Mouse (Mus musculus) forebrain, postnatal 0 days (tissue): ENCODE data around the gene Tbc1d16. TPM values are rescaled to one million over a fixed set of nuclear protein-coding genes. Genes with fewer than 3 reads are reported as not detected.
"Not testable (repeated sequence)": the region's sequence is repeated elsewhere in the genome, so short reads cannot be mapped to it uniquely, and the experiment has no call there.

Experiments
- ATAC-seq: fragments of 200-750 bp; cut with Nextera tagmentation; 2 replicates; pipeline ENCODE4 v1.8.0; 2017; ENCODE audit warnings: mild to moderate bottlenecking, moderate library complexity
- DNase-seq: peaks from one replicate; pipeline ENCODE4 v3.0.0-alpha.2; 2015
- H3K27ac ChIP-seq: fragments of 300-500 bp; sonication (generic); 2 replicates; pipeline ENCODE4 v1.5.1; 2014; ENCODE audit warnings: low read depth, mild to moderate bottlenecking, antibody characterized with exemption, low read length, moderate library complexity, mixed read lengths
- H3K27me3 ChIP-seq: fragments of 300-500 bp; sonication (generic); 2 replicates; pipeline ENCODE4 v1.6.1; 2014; ENCODE audit warnings: mild to moderate bottlenecking, low read length, mixed read lengths; ENCODE audit not compliant: insufficient read depth
- H3K36me3 ChIP-seq: fragments of 300-500 bp; sonication (generic); 2 replicates; pipeline ENCODE4 v1.6.1; 2014; ENCODE audit warnings: mild to moderate bottlenecking, moderate library complexity; ENCODE audit not compliant: insufficient read depth
- H3K4me1 ChIP-seq: fragments of 300-500 bp; sonication (generic); 2 replicates; pipeline ENCODE4 v1.6.1; 2014; ENCODE audit warnings: antibody characterized with exemption; ENCODE audit not compliant: insufficient read depth
- H3K4me2 ChIP-seq: fragments of 300-500 bp; sonication (generic); 2 replicates; pipeline ENCODE4 v1.6.1; 2014; ENCODE audit warnings: low read depth, mild to moderate bottlenecking, moderate library complexity
- H3K4me3 ChIP-seq: fragments of 300-500 bp; sonication (generic); 2 replicates; pipeline ENCODE4 v1.5.1; 2014; ENCODE audit warnings: low read depth, low read length, mixed read lengths
- H3K9ac ChIP-seq: fragments of 300-500 bp; sonication (generic); 2 replicates; pipeline ENCODE4 v1.6.1; 2014; ENCODE audit warnings: mild to moderate bottlenecking
- H3K9me3 ChIP-seq: fragments of 300-500 bp; sonication (generic); 2 replicates; pipeline ENCODE4 v1.6.1; 2016; ENCODE audit warnings: low read length
- CTCF ChIP-seq: sonication (generic); IDR thresholded peaks from 2 replicates; pipeline ENCODE4 v1.5.1; 2016; ENCODE audit warnings: antibody characterized with exemption, control low read depth, low read depth
- WGBS: fragments of 180-500 bp; shearing (Covaris S2); extraction: QIAGEN DNeasy Blood & Tissue Kit; methylation state at CpG from one replicate; pipeline ENCODE4 v1.1.7; 2014; 5-methylcytosine and 5-hydroxymethylcytosine counted together
- polyA plus RNA-seq: library from polyadenylated mRNA; unstranded; fragments of >200 nt; fragmentation: Nextera tagmentation; extraction: Ambion mirVana; gene quantifications from 2 replicates; pipeline ENCODE4 v1.2.1, GENCODE M21; 2015
- total RNA-seq: library from RNA; depleted of rRNA; stranded (reverse); fragments of >200 nt; gene quantifications from 2 replicates; pipeline ENCODE4 v1.2.3, GENCODE M21; 2014

The Tbc1d16 gene
- total and polyA plus RNA-seq, 2 experiments from 2014 or later, result 60.4 to 153 TPM

- Histone ChIP-seq H3K4me1 (0 out of 2 replicates have a peak, but pooled peaks cover 7% of the 10 kb centered on the region), H3K27me3 (no peaks in the 10 kb centered on the region), H3K27ac (no peak overlapping the region), H3K4me3 (no peak overlapping the region), H3K36me3 (no peaks in the 10 kb centered on the region; the same call in 1 of the 2 replicates), H3K9me3 (no peaks in the 10 kb centered on the region), H3K9ac (no peak overlapping the region), H3K4me2 (no peak overlapping the region)
- 72% methylated on average over 17 of the region's 17 CpGs for WGBS
- no peak for DNase-seq
- TF ChIP-seq CTCF, result no peak
- ATAC-seq, result no peak
Observed at GRCm38 (mm10) chr11:119250998-119251397, 22.7 kb upstream of the Tbc1d16 start.

GRCm38 (mm10) chr11:119249011-119249410 is 20.7 kb upstream of the Tbc1d16 start:
- Histone ChIP-seq H3K27me3 (no peaks in the 10 kb centered on the region), H3K4me1 (0 out of 2 replicates have a peak, but pooled peaks cover 7% of the 10 kb centered on the region), H3K4me2 (no peak overlapping the region), H3K4me3 (no peak overlapping the region), H3K9ac (no peak overlapping the region), H3K9me3 (no peaks in the 10 kb centered on the region), H3K36me3 (no peaks in the 10 kb centered on the region; the same call in 1 of the 2 replicates), H3K27ac (no peak overlapping the region)
- 29% methylated on average over 6 of the region's 6 CpGs for WGBS
- peak; percentile 61 for TF ChIP-seq CTCF
- DNase-seq, result peak; percentile 64
- 0 out of 2 replicates have a peak, but pooled peaks have one; percentile 42 for ATAC-seq

- not testable (repeated sequence) for H3K4me2 ChIP-seq, H3K9ac ChIP-seq, DNase-seq, H3K27ac ChIP-seq, ATAC-seq, H3K36me3 ChIP-seq, H3K4me3 ChIP-seq, H3K27me3 ChIP-seq, H3K4me1 ChIP-seq, H3K9me3 ChIP-seq
- 95% methylated on average over 6 of the region's 6 CpGs for WGBS
Observed at GRCm38 (mm10) chr11:119245543-119245942, 17.2 kb upstream of the Tbc1d16 start.

GRCm38 (mm10) chr11:119239480-119239879 is 11.2 kb upstream of the Tbc1d16 start:
- 90% methylated on average over 12 of the region's 12 CpGs for WGBS
- Histone ChIP-seq H3K4me1 (no peaks in the 10 kb centered on the region; the same call in 1 of the 2 replicates), H3K27me3 (no peaks in the 10 kb centered on the region), H3K4me3 (no peak overlapping the region), H3K27ac (no peak overlapping the region), H3K9ac (no peak overlapping the region), H3K36me3 (peaks cover 7% of the 10 kb centered on the region), H3K9me3 (no peaks in the 10 kb centered on the region), H3K4me2 (no peak overlapping the region)
- TF ChIP-seq CTCF, result no peak
- ATAC-seq (no peak), DNase-seq (no peak)

- WGBS, result 28% methylated on average over 11 of the region's 11 CpGs
Observed at GRCm38 (mm10) chr11:119238305-119238721, 10.0 kb upstream of the Tbc1d16 start.

GRCm38 (mm10) chr11:119237568-119238304 is 9.4 kb upstream of the Tbc1d16 start:
- H3K36me3 ChIP-seq, result peaks cover 7% of the 10 kb centered on the region
- WGBS, result 42% methylated on average over 20 of the region's 20 CpGs
- H3K4me3 ChIP-seq, result peak overlapping the region; percentile 14
- TF ChIP-seq CTCF, result no peak
- ATAC-seq, result 0 out of 2 replicates have a peak, but pooled peaks have one; percentile 32
- H3K9me3 ChIP-seq, result no peaks in the 10 kb centered on the region
- H3K4me2 ChIP-seq, result peak overlapping the region; percentile 42
- no peaks in the 10 kb centered on the region for H3K27me3 ChIP-seq
- DNase-seq, result no peak
- 0 out of 2 replicates have a peak overlapping the region, but pooled peaks have one; percentile 22 for H3K9ac ChIP-seq
- H3K4me1 ChIP-seq, result no peaks in the 10 kb centered on the region; the same call in 1 of the 2 replicates
- H3K27ac ChIP-seq, result no peak overlapping the region

More at GRCm38 (mm10) chr11:119238305-119238721, 10.0 kb upstream of the Tbc1d16 start:
- Histone ChIP-seq H3K36me3 (peaks cover 7% of the 10 kb centered on the region), H3K4me1 (no peaks in the 10 kb centered on the region; the same call in 1 of the 2 replicates), H3K9ac (0 out of 2 replicates have a peak overlapping the region, but pooled peaks have one; percentile 15), H3K4me2 (peak overlapping the region; percentile 42), H3K27ac (no peak overlapping the region), H3K9me3 (no peaks in the 10 kb centered on the region), H3K4me3 (peak overlapping the region; percentile 18; the same call in 1 of the 2 replicates), H3K27me3 (no peaks in the 10 kb centered on the region)
- DNase-seq (no peak), ATAC-seq (peak; percentile 59; the same call in 1 of the 2 replicates)
- TF ChIP-seq CTCF, result no peak

GRCm38 (mm10) chr11:119237007-119237406 is 8.7 kb upstream of the Tbc1d16 start:
- H3K4me3 ChIP-seq, result no peak overlapping the region
- TF ChIP-seq CTCF, result no peak
- H3K9ac ChIP-seq, result no peak overlapping the region
- no peaks in the 10 kb centered on the region for H3K27me3 ChIP-seq
- no peak for DNase-seq
- H3K36me3 ChIP-seq, result peaks cover 7% of the 10 kb centered on the region
- no peak overlapping the region for H3K27ac ChIP-seq
- no peak overlapping the region for H3K4me2 ChIP-seq
- H3K9me3 ChIP-seq, result no peaks in the 10 kb centered on the region
- 55% methylated on average over 3 of the region's 3 CpGs for WGBS
- ATAC-seq, result no peak
- H3K4me1 ChIP-seq, result no peaks in the 10 kb centered on the region; the same call in 1 of the 2 replicates
